Mouse (Mus musculus) midbrain, embryonic 11.5 days (tissue): ENCODE data around the gene Scgb1a1. TPM values are rescaled to one million over a fixed set of nuclear protein-coding genes. Genes with fewer than 3 reads are reported as not detected.
"Not testable (repeated sequence)": the region's sequence is repeated elsewhere in the genome, so short reads cannot be mapped to it uniquely, and the experiment has no call there.

Experiments
- ATAC-seq: fragments of 200-750 bp; cut with Nextera tagmentation; 2 replicates; pipeline ENCODE4 v1.8.0; 2017; ENCODE audit warnings: moderate TSS enrichment, moderate library complexity; ENCODE audit not compliant: low FRiP score
- DNase-seq: peaks from one replicate; pipeline ENCODE4 v3.0.0; 2015; ENCODE audit warnings: low spot score; ENCODE audit errors: missing footprints
- H3K27ac ChIP-seq: fragments of 300-500 bp; sonication (generic); 2 replicates; pipeline ENCODE4 v1.5.1; 2014; ENCODE audit warnings: low read depth, low read length
- H3K27me3 ChIP-seq: fragments of 300-500 bp; sonication (generic); 2 replicates; pipeline ENCODE4 v1.6.1; 2014; ENCODE audit warnings: mild to moderate bottlenecking, low read length, moderate library complexity, mixed read lengths; ENCODE audit not compliant: control insufficient read depth, insufficient read depth
- H3K36me3 ChIP-seq: fragments of 300-500 bp; sonication (generic); 2 replicates; pipeline ENCODE4 v1.6.1; 2014; ENCODE audit warnings: mild to moderate bottlenecking, low read length, moderate library complexity, mixed read lengths; ENCODE audit not compliant: control insufficient read depth, insufficient read depth
- H3K4me1 ChIP-seq: fragments of 300-500 bp; sonication (generic); 2 replicates; pipeline ENCODE4 v1.6.1; 2014; ENCODE audit warnings: low read length; ENCODE audit not compliant: control insufficient read depth, insufficient read depth
- H3K4me2 ChIP-seq: fragments of 300-500 bp; sonication (generic); 2 replicates; pipeline ENCODE4 v1.6.1; 2014; ENCODE audit warnings: mild to moderate bottlenecking, moderate library complexity
- H3K4me3 ChIP-seq: fragments of 300-500 bp; sonication (generic); 2 replicates; pipeline ENCODE4 v1.5.1; 2014; ENCODE audit warnings: low read depth, low read length
- H3K9ac ChIP-seq: fragments of 300-500 bp; sonication (generic); 2 replicates; pipeline ENCODE4 v1.6.1; 2014; ENCODE audit warnings: low read length
- H3K9me3 ChIP-seq: fragments of 300-500 bp; sonication (generic); 2 replicates; pipeline ENCODE4 v1.6.1; 2016; ENCODE audit warnings: low read length; ENCODE audit not compliant: control insufficient read depth
- WGBS: fragments of 180-500 bp; shearing (Covaris S2); extraction: QIAGEN DNeasy Blood & Tissue Kit; methylation state at CpG from one replicate; pipeline ENCODE4 v1.1.7; 2014; 5-methylcytosine and 5-hydroxymethylcytosine counted together
- polyA plus RNA-seq: library from polyadenylated mRNA; unstranded; fragments of >200 nt; fragmentation: Nextera tagmentation; extraction: Ambion mirVana; gene quantifications from 2 replicates; pipeline ENCODE4 v1.2.1, GENCODE M21; 2014

The Scgb1a1 gene
- polyA plus RNA-seq, 1 experiment from 2014 or later, result not detected

DNA sequence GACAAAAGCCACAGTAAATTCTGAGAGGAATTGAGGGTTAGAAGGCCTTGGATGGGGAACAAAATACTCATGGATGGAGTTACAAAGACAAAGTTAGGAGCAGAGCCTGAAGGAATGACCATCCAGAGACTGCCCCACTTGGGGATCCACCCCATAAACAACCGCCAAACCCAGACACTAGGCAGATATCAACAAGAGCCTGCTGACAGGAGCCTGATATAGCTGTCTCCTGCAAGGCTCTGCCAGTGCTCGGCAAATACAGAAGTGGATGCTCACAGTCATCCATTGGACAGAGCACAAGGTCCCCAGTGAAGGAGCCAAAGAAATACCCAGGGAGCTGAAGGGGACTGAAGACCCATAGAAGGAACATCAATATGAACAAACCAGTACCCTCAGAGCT, 3.9 kb downstream of the Scgb1a1 start:
- H3K4me1 ChIP-seq, H3K27me3 ChIP-seq, H3K9ac ChIP-seq, ATAC-seq, H3K4me2 ChIP-seq, H3K27ac ChIP-seq, DNase-seq, H3K36me3 ChIP-seq, H3K4me3 ChIP-seq, H3K9me3 ChIP-seq: not testable (repeated sequence)
- WGBS, result 79% methylated on average over 2 of the region's 2 CpGs

- peaks cover 4% of the 10 kb centered on the region; the same call in 1 of the 2 replicates for H3K4me1 ChIP-seq
- WGBS, result 82% methylated on average over 2 of the region's 2 CpGs
- H3K4me2 ChIP-seq, result peak overlapping the region; percentile 10; the same call in 1 of the 2 replicates
- ATAC-seq (peak; percentile 4; the same call in 1 of the 2 replicates), DNase-seq (no peak)
- peak overlapping the region; percentile 38 for H3K9ac ChIP-seq
- no peaks in the 10 kb centered on the region; the same call in 1 of the 2 replicates for H3K9me3 ChIP-seq
- H3K27ac ChIP-seq, result no peak overlapping the region
- H3K27me3 ChIP-seq, result no peaks in the 10 kb centered on the region
- H3K36me3 ChIP-seq, result no peaks in the 10 kb centered on the region
- no peak overlapping the region for H3K4me3 ChIP-seq
These were observed 4.8 kb downstream of the Scgb1a1 start for GRCm38 (mm10) chr19:9083010-9083355.

- peak; percentile 97 for ATAC-seq
- Histone ChIP-seq H3K36me3 (no peaks in the 10 kb centered on the region), H3K4me3 (no peak overlapping the region), H3K4me2 (peak overlapping the region; percentile 30; the same call in 1 of the 2 replicates), H3K4me1 (peaks cover 4% of the 10 kb centered on the region; the same call in 1 of the 2 replicates), H3K27ac (no peak overlapping the region), H3K9ac (peak overlapping the region; percentile 38), H3K27me3 (no peaks in the 10 kb centered on the region), H3K9me3 (no peaks in the 10 kb centered on the region; the same call in 1 of the 2 replicates)
- WGBS, result 21% methylated on average over 23 of the region's 23 CpGs
- DNase-seq, result peak; percentile 98
These were observed 5.4 kb downstream of the Scgb1a1 start for GRCm38 (mm10) chr19:9082191-9083009.

- DNase-seq (peak; percentile 69), ATAC-seq (peak; percentile 36)
- Histone ChIP-seq H3K36me3 (no peaks in the 10 kb centered on the region), H3K4me2 (no peak overlapping the region), H3K4me3 (no peak overlapping the region), H3K9me3 (no peaks in the 10 kb centered on the region; the same call in 1 of the 2 replicates), H3K9ac (no peak overlapping the region), H3K4me1 (peaks cover 4% of the 10 kb centered on the region; the same call in 1 of the 2 replicates), H3K27ac (no peak overlapping the region), H3K27me3 (no peaks in the 10 kb centered on the region)
- 89% methylated on average over 14 of the region's 14 CpGs for WGBS
These were observed 6.2 kb downstream of the Scgb1a1 start for GRCm38 (mm10) chr19:9081311-9082190.

GRCm38 (mm10) chr19:9079916-9080315, 7.8 kb downstream of the Scgb1a1 start:
- DNase-seq, result no peak
- Histone ChIP-seq H3K36me3 (no peaks in the 10 kb centered on the region), H3K27ac (no peak overlapping the region), H3K4me1 (peaks cover 4% of the 10 kb centered on the region; the same call in 1 of the 2 replicates), H3K9ac (no peak overlapping the region), H3K4me2 (no peak overlapping the region), H3K9me3 (no peaks in the 10 kb centered on the region), H3K27me3 (no peaks in the 10 kb centered on the region), H3K4me3 (no peak overlapping the region)
- ATAC-seq, result no peak
- WGBS, result 45% methylated on average over 7 of the region's 7 CpGs

- DNase-seq (no peak), ATAC-seq (no peak)
- 83% methylated on average over 4 of the region's 4 CpGs for WGBS
- Histone ChIP-seq H3K4me2 (no peak overlapping the region), H3K9ac (no peak overlapping the region), H3K27me3 (no peaks in the 10 kb centered on the region), H3K4me1 (no peaks in the 10 kb centered on the region; the same call in 1 of the 2 replicates), H3K27ac (no peak overlapping the region), H3K36me3 (no peaks in the 10 kb centered on the region), H3K9me3 (no peaks in the 10 kb centered on the region), H3K4me3 (no peak overlapping the region)
These were observed 10.6 kb downstream of the Scgb1a1 start for GRCm38 (mm10) chr19:9076982-9077660.

DNA sequence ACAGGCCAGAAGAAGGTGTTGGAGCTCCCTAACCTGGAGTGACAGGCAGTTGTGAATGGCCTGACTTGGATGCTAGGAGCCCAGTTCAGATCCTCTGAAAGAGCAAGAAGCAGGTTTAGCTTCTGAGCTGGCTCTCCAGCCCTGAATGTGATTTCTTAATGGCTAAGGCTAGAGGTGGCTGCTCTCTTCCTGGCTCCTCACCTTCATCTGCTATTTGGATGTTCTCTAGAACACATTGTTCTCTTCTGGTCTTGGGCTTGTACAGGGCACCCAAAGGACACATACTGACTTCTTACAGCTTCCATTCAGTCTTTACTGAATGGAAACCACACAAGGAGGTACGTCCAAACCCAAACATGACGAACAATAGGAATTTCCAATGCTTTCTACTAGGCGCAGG, 11.7 kb downstream of the Scgb1a1 start:
- 94% methylated on average over 3 of the region's 3 CpGs for WGBS
- Histone ChIP-seq H3K27me3 (no peaks in the 10 kb centered on the region), H3K27ac (no peak overlapping the region), H3K36me3 (no peaks in the 10 kb centered on the region), H3K9ac (no peak overlapping the region), H3K4me3 (no peak overlapping the region), H3K4me2 (no peak overlapping the region), H3K9me3 (no peaks in the 10 kb centered on the region), H3K4me1 (peaks cover 3% of the 10 kb centered on the region; the same call in 1 of the 2 replicates)
- no peak for ATAC-seq
- no peak for DNase-seq

DNA sequence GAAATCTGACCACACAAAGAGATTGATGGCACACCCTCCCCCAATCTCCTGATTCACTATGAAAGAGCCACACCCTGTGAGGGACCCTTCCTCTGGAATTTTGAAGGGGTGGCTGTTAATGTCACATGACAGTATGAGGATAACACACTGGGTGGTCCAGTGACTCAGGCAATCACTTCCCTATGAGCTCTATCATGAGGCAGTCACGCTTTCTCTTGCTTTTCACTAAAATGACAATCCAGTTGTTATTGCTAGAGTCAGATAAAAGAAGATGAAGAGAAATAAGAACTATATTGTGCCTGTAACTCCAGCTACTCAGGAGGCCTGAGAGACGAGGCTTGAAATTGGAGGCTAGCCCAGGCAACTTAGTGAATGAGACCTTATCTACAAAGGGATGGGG, 12.2 kb downstream of the Scgb1a1 start:
- Histone ChIP-seq H3K4me2 (no peak overlapping the region), H3K9me3 (no peaks in the 10 kb centered on the region), H3K27ac (no peak overlapping the region), H3K9ac (no peak overlapping the region), H3K27me3 (no peaks in the 10 kb centered on the region), H3K36me3 (no peaks in the 10 kb centered on the region), H3K4me1 (peaks cover 3% of the 10 kb centered on the region; the same call in 1 of the 2 replicates), H3K4me3 (no peak overlapping the region)
- 74% methylated on average over 2 of the region's 2 CpGs for WGBS
- no peak for DNase-seq
- no peak for ATAC-seq
